Mouse (Mus musculus): Measurements from ENCODE around the gene Sh3rf1.

Gene Sh3rf1

GRCm38 (mm10) chr8:61427916-61428681, 204.4 kb downstream of the Sh3rf1 start:
- no peak for DNase-seq

DNA sequence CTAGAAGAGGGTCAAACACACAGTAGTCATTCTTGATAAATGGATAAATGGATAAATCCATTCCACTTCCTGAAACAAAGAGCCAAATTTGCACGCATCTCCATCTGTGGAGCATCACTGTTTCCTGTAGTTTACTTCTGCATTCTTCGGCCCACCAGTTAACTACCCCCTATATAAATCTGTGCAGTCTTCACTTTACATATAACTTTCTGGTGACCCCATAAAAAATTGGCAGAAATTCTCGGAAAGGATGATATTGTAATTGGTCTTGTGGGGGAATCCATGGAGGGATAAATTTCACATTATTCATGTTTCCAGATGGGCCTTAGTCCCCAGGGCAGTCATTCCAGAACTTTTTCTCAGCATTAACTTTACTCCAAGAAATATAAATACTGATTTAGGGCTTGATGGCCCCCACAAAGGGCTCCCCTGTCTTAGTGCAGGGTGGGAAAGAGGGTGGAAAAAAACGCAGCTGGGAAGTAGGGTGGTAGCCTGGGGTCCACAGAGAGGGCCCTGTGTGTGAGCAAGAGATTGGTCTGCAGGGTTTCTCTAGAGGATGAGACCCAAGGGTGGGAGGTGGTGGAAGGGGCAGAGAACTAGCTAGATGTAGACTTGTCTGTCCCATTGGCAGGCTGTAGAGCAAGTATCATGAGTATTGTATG, 205.3 kb downstream of the Sh3rf1 start:
- no peak for DNase-seq

- no peak for DNase-seq
Measured at GRCm38 (mm10) chr8:61435481-61435880, 211.8 kb downstream of the Sh3rf1 start.

DNA sequence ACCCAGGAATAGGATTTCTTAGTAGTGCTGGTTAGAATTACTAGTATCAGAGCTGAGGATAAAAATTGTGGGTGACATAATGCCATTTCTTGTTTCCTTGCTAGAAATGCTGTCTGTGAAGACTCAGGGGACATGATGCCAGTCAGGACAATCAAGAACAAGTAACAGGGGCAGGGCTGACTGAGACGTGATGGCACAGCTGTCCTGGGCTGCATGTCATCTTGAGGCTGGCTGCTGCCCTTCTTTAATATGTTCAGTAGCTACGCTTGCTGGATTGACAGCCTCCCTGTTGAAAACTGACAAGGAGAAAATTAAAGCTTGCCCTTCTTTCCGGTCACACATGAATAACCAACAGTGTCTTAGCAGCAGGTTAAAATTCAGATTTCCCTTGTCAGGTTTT, 212.5 kb downstream of the Sh3rf1 start:
- no peak for DNase-seq

GRCm38 (mm10) chr8:61436586-61437304, 213.1 kb downstream of the Sh3rf1 start:
- no peak for DNase-seq

DNA sequence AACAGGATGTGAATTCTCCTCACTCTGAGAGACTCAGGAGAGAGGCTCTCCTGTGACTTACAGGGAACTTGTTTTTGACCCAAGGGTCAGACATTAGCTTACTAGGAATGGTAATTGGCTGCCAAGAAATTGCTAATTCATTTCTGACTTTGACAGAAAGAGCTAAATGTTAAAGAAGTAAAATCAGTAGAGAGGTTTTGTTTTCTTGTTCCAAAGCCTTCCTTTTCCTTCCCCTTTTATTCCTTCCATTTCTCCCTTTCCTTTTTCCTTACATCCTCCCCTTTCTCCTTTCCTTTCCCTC, 213.6 kb downstream of the Sh3rf1 start:
- no peak for DNase-seq

GRCm38 (mm10) chr8:61442988-61443387, 219.3 kb downstream of the Sh3rf1 start:
- DNase-seq = no peak

GRCm38 (mm10) chr8:61444358-61444757, 220.7 kb downstream of the Sh3rf1 start:
- no peak for DNase-seq
